Mouse (Mus musculus) limb, embryonic 10.5 days (tissue): ENCODE results near the gene Map1s. TPM values are rescaled to one million over a fixed set of nuclear protein-coding genes. Genes with fewer than 3 reads are reported as not detected.

Experiments used
- DNase-seq: peaks from one replicate; pipeline ENCODE4 v3.0.0-alpha.2; 2017; ENCODE audit warnings: low spot score
- H3K27ac ChIP-seq: fragments of 300-500 bp; sonication (generic); 2 replicates; pipeline ENCODE4 v1.5.1; 2016; ENCODE audit warnings: mild to moderate bottlenecking
- H3K27me3 ChIP-seq: fragments of 300-500 bp; sonication (generic); 2 replicates; pipeline ENCODE4 v1.6.1; 2016; ENCODE audit warnings: low read depth, mild to moderate bottlenecking; ENCODE audit not compliant: poor library complexity, severe bottlenecking
- H3K36me3 ChIP-seq: fragments of 300-500 bp; sonication (generic); 2 replicates; pipeline ENCODE4 v1.6.1; 2016; ENCODE audit warnings: mild to moderate bottlenecking, moderate library complexity
- H3K4me1 ChIP-seq: fragments of 300-500 bp; sonication (generic); 2 replicates; pipeline ENCODE4 v1.6.1; 2016
- H3K4me3 ChIP-seq: fragments of 300-500 bp; sonication (generic); 2 replicates; pipeline ENCODE4 v1.5.1; 2016; ENCODE audit warnings: mild to moderate bottlenecking, moderate library complexity
- H3K9me3 ChIP-seq: fragments of 300-500 bp; sonication (generic); replicated peaks from 2 replicates; pipeline ENCODE4 v1.6.1; 2016; ENCODE audit warnings: mild to moderate bottlenecking
- WGBS: fragments of 180-500 bp; shearing (Covaris S2); methylation state at CpG from one replicate; pipeline ENCODE4 v1.1.7; 2016; 5-methylcytosine and 5-hydroxymethylcytosine counted together
- polyA plus RNA-seq: library from polyadenylated mRNA; unstranded; fragments of >200 nt; fragmentation: Nextera tagmentation; extraction: Ambion mirVana; gene quantifications from 2 replicates; pipeline ENCODE4 v1.2.1, GENCODE M21; 2016

Gene Map1s
- polyA plus RNA-seq, 1 experiment from 2014 or later: 67.8 TPM

DNA sequence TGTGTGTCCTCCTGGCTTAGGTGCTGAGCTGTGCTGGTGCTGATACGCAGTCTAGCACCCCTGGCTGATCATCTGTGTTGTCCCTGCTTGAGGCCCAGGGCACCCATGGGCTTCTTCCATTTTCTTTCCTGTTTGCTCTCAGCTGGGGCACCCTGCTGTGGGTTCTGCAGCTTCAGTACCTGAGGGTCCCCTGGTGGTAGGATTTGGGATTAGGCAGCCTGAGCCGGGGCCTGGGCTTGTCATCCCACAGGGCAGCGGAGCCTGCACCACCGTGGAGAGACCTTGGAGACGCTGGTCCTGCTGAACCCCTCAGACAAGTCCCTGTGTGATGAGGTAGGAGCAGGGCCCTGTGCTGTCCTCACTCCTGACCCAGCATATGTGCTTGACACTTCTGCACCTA is 5.9 kb downstream of the Map1s start:
- Histone ChIP-seq H3K27me3 (no peaks in the 10 kb centered on the region), H3K4me1 (peaks cover 6% of the 10 kb centered on the region), H3K36me3 (peaks cover 73% of the 10 kb centered on the region), H3K4me3 (no peak overlapping the region), H3K9me3 (no peaks in the 10 kb centered on the region), H3K27ac (no peak overlapping the region)
- no peak for DNase-seq
- WGBS: 88% methylated on average over 5 of the region's 5 CpGs

DNA sequence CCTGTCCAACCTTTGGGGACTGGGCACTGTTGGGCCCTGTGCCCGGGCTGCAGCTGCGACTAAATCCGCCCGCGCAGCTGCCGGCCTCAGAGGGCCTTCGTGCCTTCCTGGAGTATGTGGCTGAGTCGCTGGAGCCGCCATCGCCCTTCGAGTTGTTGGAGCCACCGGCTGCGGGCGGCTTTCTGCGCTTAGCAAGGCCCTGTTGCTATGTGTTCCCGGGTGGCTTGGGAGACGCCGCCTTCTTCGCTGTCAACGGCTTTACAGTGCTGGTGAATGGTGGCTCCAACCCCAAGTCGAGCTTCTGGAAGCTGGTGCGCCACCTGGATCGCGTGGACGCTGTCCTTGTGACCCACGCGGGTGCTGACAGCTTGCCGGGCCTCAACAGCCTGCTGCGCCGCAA is 7.2 kb downstream of the Map1s start:
- H3K36me3 ChIP-seq: peaks cover 83% of the 10 kb centered on the region

DNA sequence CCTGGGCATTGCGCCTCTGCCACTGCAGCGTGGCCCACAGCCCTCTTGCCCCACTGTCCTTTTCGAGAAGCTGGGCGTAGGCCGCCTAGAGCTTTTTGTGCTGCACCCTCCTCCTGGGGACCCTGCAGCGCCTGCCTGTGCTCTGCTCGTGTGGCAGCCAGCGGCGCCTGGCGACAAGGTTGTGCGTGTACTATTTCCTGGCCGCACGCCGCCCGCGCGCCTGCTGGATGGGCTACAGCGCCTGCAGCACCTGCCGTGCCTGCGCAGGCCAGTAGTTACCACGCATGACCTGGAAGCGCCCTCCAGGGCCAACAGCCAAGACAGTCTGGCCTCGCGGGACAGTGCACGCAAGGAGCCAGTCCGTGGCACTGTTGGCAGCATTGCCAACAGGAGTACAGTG is 7.8 kb downstream of the Map1s start:
- H3K36me3 ChIP-seq: peaks cover 88% of the 10 kb centered on the region
- no peak for DNase-seq
- no peaks in the 10 kb centered on the region for H3K9me3 ChIP-seq
- H3K4me3 ChIP-seq: no peak overlapping the region
- H3K27me3 ChIP-seq: no peaks in the 10 kb centered on the region
- no peak overlapping the region for H3K27ac ChIP-seq
- WGBS: 96% methylated on average over 26 of the region's 26 CpGs
- no peaks in the 10 kb centered on the region for H3K4me1 ChIP-seq

More for the DNA sequence above, 7.2 kb downstream of the Map1s start:
- DNase-seq: no peak
- WGBS: 94% methylated on average over 30 of the region's 30 CpGs
- Histone ChIP-seq H3K9me3 (no peaks in the 10 kb centered on the region), H3K4me1 (no peaks in the 10 kb centered on the region), H3K27me3 (no peaks in the 10 kb centered on the region), H3K27ac (no peak overlapping the region), H3K4me3 (no peak overlapping the region)

DNA sequence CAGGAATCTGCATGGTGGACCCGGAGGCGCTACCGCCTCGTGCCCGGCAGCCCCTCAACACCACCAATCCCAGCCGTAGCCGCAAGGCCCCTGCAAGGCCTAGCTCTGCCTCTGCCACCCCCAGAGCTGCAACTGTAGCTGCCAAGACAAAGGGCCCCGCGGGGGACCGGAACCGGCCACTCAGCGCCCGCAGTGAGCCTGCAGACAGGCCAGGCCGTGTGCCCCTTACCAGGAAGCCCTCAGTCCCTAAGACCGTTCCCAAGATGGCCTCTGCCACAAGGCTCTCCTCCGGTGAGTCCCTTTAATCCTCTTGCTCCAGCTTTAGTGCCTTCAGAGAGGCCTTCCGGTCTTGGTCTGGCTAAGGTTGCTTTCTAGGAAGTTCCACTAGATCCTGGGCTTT is 9.0 kb downstream of the Map1s start:
- Histone ChIP-seq H3K27me3 (no peaks in the 10 kb centered on the region), H3K4me1 (no peaks in the 10 kb centered on the region), H3K4me3 (no peak overlapping the region), H3K9me3 (no peaks in the 10 kb centered on the region), H3K36me3 (peaks cover 93% of the 10 kb centered on the region), H3K27ac (no peak overlapping the region)
- WGBS: 94% methylated on average over 17 of the region's 17 CpGs
- no peak for DNase-seq

DNA sequence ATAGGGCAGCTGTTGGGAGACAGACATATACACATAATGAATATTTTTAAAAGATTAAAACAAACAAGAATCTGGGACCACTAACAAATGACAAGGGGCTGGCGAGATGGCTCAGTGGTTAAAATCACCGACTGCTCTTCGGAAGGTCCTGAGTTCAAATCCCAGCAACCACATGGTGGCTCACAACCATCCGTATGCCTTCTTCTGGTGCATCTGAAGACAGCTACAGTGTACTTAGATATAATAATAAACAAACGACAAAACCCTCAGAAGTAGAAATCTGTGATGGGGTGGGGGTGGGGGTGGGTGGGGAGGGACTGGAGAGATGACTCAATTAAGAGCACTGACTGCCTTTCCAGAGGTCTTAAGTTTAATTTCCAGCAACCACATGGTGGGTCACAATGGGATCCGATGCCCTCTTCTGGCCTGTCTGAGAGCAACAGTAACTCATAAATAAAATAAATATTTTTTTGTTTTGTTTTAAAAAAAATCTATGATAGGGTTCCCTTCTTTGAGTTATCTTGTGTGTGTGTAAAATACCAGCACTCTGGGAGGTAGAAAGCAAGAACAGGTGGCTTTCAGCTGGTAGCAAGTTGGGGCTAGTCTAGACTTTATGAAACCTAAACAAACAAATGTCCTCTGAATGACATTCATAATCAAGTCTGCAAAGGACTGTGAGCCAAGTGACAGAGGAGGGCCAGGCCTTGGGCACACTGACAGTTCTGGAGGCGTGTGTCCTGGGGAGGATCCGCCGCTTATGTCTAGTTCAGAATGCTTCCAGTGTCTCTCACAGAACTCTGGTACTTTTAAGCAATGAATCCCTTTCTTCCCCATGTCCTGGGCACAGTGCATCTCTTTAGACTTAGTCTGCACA is 14.6 kb downstream of the Map1s start:
- Histone ChIP-seq H3K4me1 (no peaks in the 10 kb centered on the region), H3K36me3 (peaks cover 65% of the 10 kb centered on the region), H3K9me3 (no peaks in the 10 kb centered on the region), H3K4me3 (no peak overlapping the region), H3K27me3 (no peaks in the 10 kb centered on the region), H3K27ac (no peak overlapping the region)
- WGBS: 92% methylated on average over 9 of the region's 9 CpGs
- DNase-seq: no peak

DNA sequence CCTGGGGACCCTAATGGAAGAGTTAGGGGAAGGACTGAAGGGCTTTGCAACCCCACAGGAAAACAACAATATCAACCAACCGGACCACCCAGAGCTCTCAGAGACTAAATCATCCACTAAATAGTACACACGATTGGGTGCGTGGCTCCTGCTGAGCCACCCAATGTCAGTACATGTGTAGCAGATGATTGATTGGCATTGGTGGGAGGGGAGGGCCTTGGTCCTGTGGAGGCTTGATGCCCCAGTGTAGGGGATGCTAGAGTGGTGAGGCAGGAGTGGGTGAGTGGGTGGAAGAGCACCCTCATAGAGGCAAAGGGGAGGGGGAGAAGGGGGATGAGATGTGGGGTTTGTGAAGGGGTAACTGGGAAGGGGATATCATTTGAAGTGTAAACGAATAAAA is 18.4 kb downstream of the Map1s start:
- H3K27ac ChIP-seq: no peak overlapping the region
- H3K4me3 ChIP-seq: no peak overlapping the region
- DNase-seq: no peak
- no peaks in the 10 kb centered on the region for H3K27me3 ChIP-seq
- H3K36me3 ChIP-seq: peaks cover 26% of the 10 kb centered on the region
- no peaks in the 10 kb centered on the region for H3K9me3 ChIP-seq
- no peaks in the 10 kb centered on the region for H3K4me1 ChIP-seq
- 88% methylated on average over 4 of the region's 4 CpGs for WGBS

DNA sequence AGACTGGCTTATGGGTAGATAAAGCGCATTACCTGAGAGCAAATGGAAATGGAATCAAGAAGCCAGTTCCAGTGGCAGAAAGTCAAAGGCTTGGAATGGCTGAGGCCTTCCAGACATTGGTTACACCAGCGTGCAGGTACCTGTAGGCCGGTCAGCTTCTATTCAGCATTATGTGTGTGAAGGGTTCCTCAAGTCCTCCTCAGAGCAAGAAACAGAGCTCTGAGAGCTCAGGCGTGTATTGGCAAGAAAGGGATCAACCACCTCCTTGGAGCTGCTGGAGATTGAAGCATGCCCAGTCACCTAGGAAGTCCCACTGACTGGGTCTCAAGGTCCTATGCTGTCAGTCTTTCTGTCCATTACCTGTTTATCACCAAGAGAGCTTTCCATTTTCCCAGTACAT is 20.0 kb downstream of the Map1s start:
- DNase-seq: no peak
- no peaks in the 10 kb centered on the region for H3K9me3 ChIP-seq
- no peaks in the 10 kb centered on the region for H3K27me3 ChIP-seq
- peaks cover 12% of the 10 kb centered on the region for H3K36me3 ChIP-seq
- 92% methylated on average over 4 of the region's 4 CpGs for WGBS
- H3K4me3 ChIP-seq: no peak overlapping the region
- no peaks in the 10 kb centered on the region for H3K4me1 ChIP-seq
- H3K27ac ChIP-seq: no peak overlapping the region

DNA sequence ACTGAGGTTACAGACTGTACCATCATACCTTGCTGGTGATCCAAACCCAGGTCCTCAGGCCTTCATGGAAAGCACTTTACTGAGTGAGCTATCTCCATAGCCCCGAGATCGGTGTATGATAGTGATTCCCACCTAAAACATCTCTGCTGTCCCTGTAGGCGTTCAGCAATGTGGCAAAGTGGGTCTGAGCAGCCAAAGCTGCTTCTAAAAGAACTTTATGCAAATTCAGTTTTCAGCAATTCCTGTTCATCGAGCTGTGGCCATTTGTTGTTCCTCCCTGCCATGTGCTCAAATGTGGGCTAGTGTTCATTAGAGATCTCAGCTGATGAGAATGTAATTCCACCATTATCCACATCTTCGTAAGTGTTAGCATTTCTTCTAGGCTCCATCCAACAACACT is 20.7 kb downstream of the Map1s start:
- Histone ChIP-seq H3K4me3 (no peak overlapping the region), H3K27ac (no peak overlapping the region), H3K9me3 (no peaks in the 10 kb centered on the region), H3K27me3 (no peaks in the 10 kb centered on the region), H3K36me3 (peaks cover 6% of the 10 kb centered on the region), H3K4me1 (no peaks in the 10 kb centered on the region)
- no peak for DNase-seq
- WGBS: 92% methylated on average over 5 of the region's 5 CpGs

DNA sequence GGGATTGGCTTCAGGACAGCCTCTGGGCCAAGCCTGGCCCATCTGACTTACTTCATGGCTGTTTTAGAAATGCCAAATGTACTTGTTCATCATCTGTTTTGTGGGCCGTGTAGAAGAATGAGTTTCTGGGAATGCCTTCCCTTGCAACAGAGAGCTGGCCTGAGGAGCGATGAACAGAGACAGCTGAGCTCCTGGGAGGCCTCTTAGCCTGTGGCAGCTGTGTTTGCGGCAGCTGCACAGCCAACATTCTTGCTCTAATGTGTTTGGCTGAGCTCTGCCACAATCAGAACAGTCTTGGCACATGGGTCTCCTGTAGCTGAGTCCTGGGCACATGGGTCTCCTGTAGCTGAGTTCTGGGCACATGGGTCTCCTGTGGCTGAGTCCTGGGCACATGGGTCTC is 22.4 kb downstream of the Map1s start:
- no peak overlapping the region for H3K4me3 ChIP-seq
- H3K9me3 ChIP-seq: no peaks in the 10 kb centered on the region
- H3K27ac ChIP-seq: no peak overlapping the region
- DNase-seq: no peak
- no peaks in the 10 kb centered on the region for H3K27me3 ChIP-seq
- H3K4me1 ChIP-seq: no peaks in the 10 kb centered on the region
- WGBS: 93% methylated on average over 3 of the region's 3 CpGs
- H3K36me3 ChIP-seq: 0 out of 2 replicates have a peak, but pooled peaks cover 9% of the 10 kb centered on the region

DNA sequence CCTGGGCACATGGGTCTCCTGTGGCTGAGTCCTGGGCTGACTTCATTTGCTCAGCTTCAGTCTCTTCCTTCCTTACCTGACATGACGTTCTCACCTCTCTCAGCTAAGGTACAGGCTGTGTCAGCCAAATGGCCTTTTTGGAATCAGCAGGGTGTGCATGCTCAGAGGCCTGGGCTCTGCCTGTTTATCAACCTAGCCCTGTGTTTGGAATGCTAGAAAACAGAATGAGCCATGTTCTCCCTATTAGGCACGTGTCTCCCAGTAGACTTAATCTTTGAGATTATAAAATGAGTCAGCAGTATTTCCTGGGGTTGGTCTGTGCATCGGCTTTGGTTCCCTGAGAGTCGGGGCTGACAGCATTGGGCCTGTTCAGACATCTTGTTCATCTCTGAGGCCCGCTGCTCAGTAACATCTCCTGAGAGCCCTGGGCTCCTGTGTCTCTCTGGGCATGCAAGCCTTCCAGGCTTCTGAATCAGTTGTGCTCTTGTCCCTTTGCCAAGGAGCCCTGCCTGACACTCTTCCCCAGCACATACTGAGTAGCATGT is 23.1 kb downstream of the Map1s start:
- H3K4me3 ChIP-seq: no peak overlapping the region
- 85% methylated on average over 5 of the region's 5 CpGs for WGBS
- no peaks in the 10 kb centered on the region for H3K4me1 ChIP-seq
- no peaks in the 10 kb centered on the region for H3K27me3 ChIP-seq
- H3K9me3 ChIP-seq: no peaks in the 10 kb centered on the region
- DNase-seq: no peak
- 0 out of 2 replicates have a peak, but pooled peaks cover 9% of the 10 kb centered on the region for H3K36me3 ChIP-seq
- no peak overlapping the region for H3K27ac ChIP-seq

DNA sequence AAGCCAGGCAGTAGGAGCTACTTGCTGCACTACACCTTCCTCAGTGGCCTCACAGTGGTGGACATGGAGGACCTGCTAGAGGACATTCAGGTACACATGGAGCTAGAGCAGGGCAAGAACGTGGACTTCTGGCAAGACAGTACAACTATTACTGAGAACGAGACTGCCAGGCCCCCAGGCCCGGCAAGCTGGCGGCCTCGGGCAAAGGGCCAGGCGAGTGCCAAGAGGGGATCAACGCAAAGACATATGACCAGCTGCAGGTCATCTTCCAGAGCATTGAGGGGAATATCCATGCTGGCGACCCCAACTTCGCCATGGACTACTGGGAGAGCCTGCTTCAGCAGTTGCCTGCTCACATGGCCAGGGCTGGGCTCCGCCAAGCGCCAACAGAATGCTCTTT is 26.0 kb downstream of the Map1s start:
- Histone ChIP-seq H3K27ac (no peak overlapping the region), H3K27me3 (no peaks in the 10 kb centered on the region), H3K36me3 (0 out of 2 replicates have a peak, but pooled peaks cover 9% of the 10 kb centered on the region), H3K4me1 (no peaks in the 10 kb centered on the region), H3K4me3 (no peak overlapping the region), H3K9me3 (no peaks in the 10 kb centered on the region)
- no peak for DNase-seq
- WGBS: 95% methylated on average over 11 of the region's 11 CpGs

DNA sequence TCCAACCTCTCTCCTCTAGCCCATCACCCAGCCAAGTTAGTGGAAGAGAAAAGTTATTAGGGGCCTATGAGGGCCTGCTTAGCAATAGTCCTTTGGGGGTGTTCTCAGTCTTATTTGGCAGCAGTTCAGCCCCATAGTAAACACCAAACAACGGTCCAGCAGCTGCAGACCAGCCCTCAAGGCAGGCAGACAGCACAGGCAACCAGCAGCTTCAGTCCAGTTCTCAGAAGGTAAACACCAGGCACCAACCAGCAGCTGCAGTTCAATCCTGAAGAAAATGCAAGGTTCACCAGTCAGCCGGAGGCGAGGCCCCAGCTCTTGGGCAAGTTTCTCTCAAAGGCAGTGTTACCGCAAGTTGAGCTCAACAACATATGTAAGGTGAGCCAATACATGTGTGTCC is 27.3 kb downstream of the Map1s start:
- Histone ChIP-seq H3K4me3 (no peak overlapping the region), H3K4me1 (no peaks in the 10 kb centered on the region), H3K36me3 (0 out of 2 replicates have a peak, but pooled peaks cover 9% of the 10 kb centered on the region), H3K9me3 (no peaks in the 10 kb centered on the region), H3K27ac (no peak overlapping the region), H3K27me3 (no peaks in the 10 kb centered on the region)
- WGBS: 90% methylated on average over 4 of the region's 4 CpGs
- no peak for DNase-seq

DNA sequence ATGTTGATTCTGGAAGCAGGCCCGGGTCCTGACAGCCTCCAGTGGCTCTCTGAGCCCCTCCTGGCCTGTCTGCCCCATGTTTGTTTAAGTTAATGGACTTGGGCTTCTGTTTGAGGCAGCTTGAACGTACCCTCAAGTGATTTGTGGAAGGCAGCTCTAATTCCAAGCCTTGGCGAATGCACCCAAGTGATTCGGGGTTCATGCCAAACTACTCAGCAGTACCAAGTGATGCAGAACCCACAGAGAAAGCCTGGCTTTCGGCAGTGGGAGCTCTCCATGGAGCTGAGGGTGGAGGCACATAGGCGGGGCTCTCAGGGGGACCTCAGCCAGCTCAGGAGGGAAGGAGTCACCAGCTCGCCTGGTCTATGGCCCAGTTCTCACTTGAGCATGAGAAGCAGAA is 29.1 kb downstream of the Map1s start:
- 0 out of 2 replicates have a peak, but pooled peaks cover 9% of the 10 kb centered on the region for H3K36me3 ChIP-seq
- no peak overlapping the region for H3K4me3 ChIP-seq
- no peaks in the 10 kb centered on the region for H3K27me3 ChIP-seq
- no peak for DNase-seq
- no peaks in the 10 kb centered on the region for H3K4me1 ChIP-seq
- WGBS: 70% methylated on average over 7 of the region's 7 CpGs
- H3K27ac ChIP-seq: no peak overlapping the region
- H3K9me3 ChIP-seq: no peaks in the 10 kb centered on the region
